Mouse (Mus musculus): Measurements from ENCODE around the gene Trip10. TPM values are rescaled to one million over a fixed set of nuclear protein-coding genes. Genes with fewer than 3 reads are reported as not detected.

The Trip10 gene
- polyA plus RNA-seq, 1 experiment from 2014 or later = 41.6 TPM

- Histone ChIP-seq H3K4me1 (replicated peaks; ENCODE audit: control insufficient read depth, insufficient read depth, low read length) (0 out of 2 replicates have a peak, but pooled peaks cover 8% of the 10 kb centered on the region), H3K4me3 (ENCODE audit: low read depth, low read length) (no peak overlapping the region), H3K9me3 (ENCODE audit: control insufficient read depth, low read length) (no peaks in the 10 kb centered on the region), H3K9ac (ENCODE audit: low read length) (no peak overlapping the region), H3K36me3 (ENCODE audit: control insufficient read depth, insufficient read depth, low read length) (peaks cover 14% of the 10 kb centered on the region), H3K27me3 (replicated peaks; ENCODE audit: control insufficient read depth, insufficient read depth, low read length) (no peaks in the 10 kb centered on the region), H3K27ac (ENCODE audit: low read depth) (no peak overlapping the region), H3K4me2 (ENCODE audit: low read length) (no peak overlapping the region)
- no peak for ATAC-seq (replicated peaks; ENCODE audit: low FRiP score, low TSS enrichment, low read depth)
- WGBS = 43% methylated on average over 6 of the region's 6 CpGs
- no peak for DNase-seq (ENCODE audit: low spot score)
Observed at GRCm38 (mm10) chr17:57230728-57231125, 18.5 kb upstream of the Trip10 start.

- ATAC-seq (replicated peaks; ENCODE audit: low FRiP score, low TSS enrichment, low read depth) = no peak
Observed at GRCm38 (mm10) chr17:57231321-57231771, 17.9 kb upstream of the Trip10 start.

GRCm38 (mm10) chr17:57232200-57232599, 17.1 kb upstream of the Trip10 start:
- H3K36me3 ChIP-seq (ENCODE audit: control insufficient read depth, insufficient read depth, low read length) = peaks cover 25% of the 10 kb centered on the region
- no peak for ATAC-seq (replicated peaks; ENCODE audit: low FRiP score, low TSS enrichment, low read depth)
- no peak overlapping the region for H3K4me2 ChIP-seq (ENCODE audit: low read length)
- no peak overlapping the region for H3K27ac ChIP-seq (ENCODE audit: low read depth)
- H3K9me3 ChIP-seq (ENCODE audit: control insufficient read depth, low read length) = no peaks in the 10 kb centered on the region
- DNase-seq (ENCODE audit: low spot score) = no peak
- WGBS = 100% methylated on average over 1 of the region's 1 CpGs
- H3K27me3 ChIP-seq (replicated peaks; ENCODE audit: control insufficient read depth, insufficient read depth, low read length) = no peaks in the 10 kb centered on the region
- 0 out of 2 replicates have a peak, but pooled peaks cover 8% of the 10 kb centered on the region for H3K4me1 ChIP-seq (replicated peaks; ENCODE audit: control insufficient read depth, insufficient read depth, low read length)
- no peak overlapping the region for H3K9ac ChIP-seq (ENCODE audit: low read length)
- H3K4me3 ChIP-seq (ENCODE audit: low read depth, low read length) = no peak overlapping the region

More at GRCm38 (mm10) chr17:57231321-57231771, 17.9 kb upstream of the Trip10 start:
- Histone ChIP-seq H3K9ac (ENCODE audit: low read length) (no peak overlapping the region), H3K4me2 (ENCODE audit: low read length) (no peak overlapping the region), H3K36me3 (ENCODE audit: control insufficient read depth, insufficient read depth, low read length) (peaks cover 18% of the 10 kb centered on the region), H3K4me3 (ENCODE audit: low read depth, low read length) (no peak overlapping the region), H3K27me3 (replicated peaks; ENCODE audit: control insufficient read depth, insufficient read depth, low read length) (no peaks in the 10 kb centered on the region), H3K4me1 (replicated peaks; ENCODE audit: control insufficient read depth, insufficient read depth, low read length) (0 out of 2 replicates have a peak, but pooled peaks cover 8% of the 10 kb centered on the region), H3K27ac (ENCODE audit: low read depth) (no peak overlapping the region), H3K9me3 (ENCODE audit: control insufficient read depth, low read length) (no peaks in the 10 kb centered on the region)
- no peak for DNase-seq (ENCODE audit: low spot score)

- H3K4me2 ChIP-seq (ENCODE audit: low read length) = peak overlapping the region; percentile 28
- H3K9me3 ChIP-seq (ENCODE audit: control insufficient read depth, low read length) = no peaks in the 10 kb centered on the region
- H3K27me3 ChIP-seq (replicated peaks; ENCODE audit: control insufficient read depth, insufficient read depth, low read length) = no peaks in the 10 kb centered on the region
- H3K4me3 ChIP-seq (ENCODE audit: low read depth, low read length) = no peak overlapping the region
- 39% methylated on average over 7 of the region's 7 CpGs for whole genome bisulfite sequencing
- H3K9ac ChIP-seq (ENCODE audit: low read length) = no peak overlapping the region
- peaks cover 33% of the 10 kb centered on the region for H3K36me3 ChIP-seq (ENCODE audit: control insufficient read depth, insufficient read depth, low read length)
- peak; percentile 66 for DNase-seq (ENCODE audit: low spot score)
- ATAC-seq (replicated peaks; ENCODE audit: low FRiP score, low TSS enrichment, low read depth) = peak; percentile 71
- H3K4me1 ChIP-seq (replicated peaks; ENCODE audit: control insufficient read depth, insufficient read depth, low read length) = 0 out of 2 replicates have a peak, but pooled peaks cover 8% of the 10 kb centered on the region
- H3K27ac ChIP-seq (ENCODE audit: low read depth) = peak overlapping the region; percentile 16
Observed at GRCm38 (mm10) chr17:57233038-57233437, 16.2 kb upstream of the Trip10 start.

GRCm38 (mm10) chr17:57234254-57234928, 14.9 kb upstream of the Trip10 start:
- H3K27ac ChIP-seq (ENCODE audit: low read depth) = no peak overlapping the region

GRCm38 (mm10) chr17:57235803-57236202, 13.5 kb upstream of the Trip10 start:
- 0 out of 2 replicates have a peak, but pooled peaks cover 8% of the 10 kb centered on the region for H3K4me1 ChIP-seq (replicated peaks; ENCODE audit: control insufficient read depth, insufficient read depth, low read length)
- no peak overlapping the region for H3K4me2 ChIP-seq (ENCODE audit: low read length)
- WGBS = 91% methylated on average over 5 of the region's 5 CpGs
- peaks cover 37% of the 10 kb centered on the region for H3K36me3 ChIP-seq (ENCODE audit: control insufficient read depth, insufficient read depth, low read length)
- ATAC-seq (replicated peaks; ENCODE audit: low FRiP score, low TSS enrichment, low read depth) (no peak), DNase-seq (ENCODE audit: low spot score) (no peak)
- no peak overlapping the region for H3K4me3 ChIP-seq (ENCODE audit: low read depth, low read length)
- H3K27ac ChIP-seq (ENCODE audit: low read depth) = no peak overlapping the region
- no peaks in the 10 kb centered on the region for H3K27me3 ChIP-seq (replicated peaks; ENCODE audit: control insufficient read depth, insufficient read depth, low read length)
- H3K9ac ChIP-seq (ENCODE audit: low read length) = no peak overlapping the region
- no peaks in the 10 kb centered on the region for H3K9me3 ChIP-seq (ENCODE audit: control insufficient read depth, low read length)

More at GRCm38 (mm10) chr17:57234254-57234928, 14.9 kb upstream of the Trip10 start:
- H3K4me2 ChIP-seq (ENCODE audit: low read length) = peak overlapping the region; percentile 8; the same call in 1 of the 2 replicates
- DNase-seq (ENCODE audit: low spot score) (no peak), ATAC-seq (replicated peaks; ENCODE audit: low FRiP score, low TSS enrichment, low read depth) (peak; percentile 48)
- WGBS = 66% methylated on average over 12 of the region's 12 CpGs
- H3K4me1 ChIP-seq (replicated peaks; ENCODE audit: control insufficient read depth, insufficient read depth, low read length) = 0 out of 2 replicates have a peak, but pooled peaks cover 8% of the 10 kb centered on the region
- peaks cover 37% of the 10 kb centered on the region for H3K36me3 ChIP-seq (ENCODE audit: control insufficient read depth, insufficient read depth, low read length)
- no peaks in the 10 kb centered on the region for H3K9me3 ChIP-seq (ENCODE audit: control insufficient read depth, low read length)
- H3K27me3 ChIP-seq (replicated peaks; ENCODE audit: control insufficient read depth, insufficient read depth, low read length) = no peaks in the 10 kb centered on the region
- no peak overlapping the region for H3K4me3 ChIP-seq (ENCODE audit: low read depth, low read length)
- no peak overlapping the region for H3K9ac ChIP-seq (ENCODE audit: low read length)

- no peak overlapping the region for H3K4me2 ChIP-seq (ENCODE audit: low read length)
- no peaks in the 10 kb centered on the region for H3K27me3 ChIP-seq (replicated peaks; ENCODE audit: control insufficient read depth, insufficient read depth, low read length)
- WGBS = 91% methylated on average over 9 of the region's 9 CpGs
- H3K9ac ChIP-seq (ENCODE audit: low read length) = no peak overlapping the region
- H3K36me3 ChIP-seq (ENCODE audit: control insufficient read depth, insufficient read depth, low read length) = peaks cover 44% of the 10 kb centered on the region
- H3K4me3 ChIP-seq (ENCODE audit: low read depth, low read length) = no peak overlapping the region
- H3K9me3 ChIP-seq (ENCODE audit: control insufficient read depth, low read length) = no peaks in the 10 kb centered on the region
- no peak overlapping the region for H3K27ac ChIP-seq (ENCODE audit: low read depth)
- no peak for ATAC-seq (replicated peaks; ENCODE audit: low FRiP score, low TSS enrichment, low read depth)
- no peak for DNase-seq (ENCODE audit: low spot score)
- 0 out of 2 replicates have a peak, but pooled peaks cover 5% of the 10 kb centered on the region for H3K4me1 ChIP-seq (replicated peaks; ENCODE audit: control insufficient read depth, insufficient read depth, low read length)
Observed at GRCm38 (mm10) chr17:57237181-57237580, 12.1 kb upstream of the Trip10 start.

- Histone ChIP-seq H3K4me2 (ENCODE audit: low read length) (no peak overlapping the region), H3K27ac (ENCODE audit: low read depth) (no peak overlapping the region), H3K4me3 (ENCODE audit: low read depth, low read length) (no peak overlapping the region), H3K9me3 (ENCODE audit: control insufficient read depth, low read length) (no peaks in the 10 kb centered on the region), H3K4me1 (replicated peaks; ENCODE audit: control insufficient read depth, insufficient read depth, low read length) (peaks cover 4% of the 10 kb centered on the region; the same call in 1 of the 2 replicates), H3K9ac (ENCODE audit: low read length) (no peak overlapping the region), H3K36me3 (ENCODE audit: control insufficient read depth, insufficient read depth, low read length) (peaks cover 31% of the 10 kb centered on the region), H3K27me3 (replicated peaks; ENCODE audit: control insufficient read depth, insufficient read depth, low read length) (no peaks in the 10 kb centered on the region)
- ATAC-seq (replicated peaks; ENCODE audit: low FRiP score, low TSS enrichment, low read depth) (no peak), DNase-seq (ENCODE audit: low spot score) (no peak)
- WGBS = 75% methylated on average over 10 of the region's 10 CpGs
Observed at GRCm38 (mm10) chr17:57243650-57244370, 5.4 kb upstream of the Trip10 start.

All from intestine, embryonic 14.5 days (tissue).